Mouse (Mus musculus): ENCODE results near the gene Cd300lg. TPM values are rescaled to one million over a fixed set of nuclear protein-coding genes. Genes with fewer than 3 reads are reported as not detected.

Cd300lg gene
- total and polyA plus RNA-seq, 3 experiments = not detected

DNA sequence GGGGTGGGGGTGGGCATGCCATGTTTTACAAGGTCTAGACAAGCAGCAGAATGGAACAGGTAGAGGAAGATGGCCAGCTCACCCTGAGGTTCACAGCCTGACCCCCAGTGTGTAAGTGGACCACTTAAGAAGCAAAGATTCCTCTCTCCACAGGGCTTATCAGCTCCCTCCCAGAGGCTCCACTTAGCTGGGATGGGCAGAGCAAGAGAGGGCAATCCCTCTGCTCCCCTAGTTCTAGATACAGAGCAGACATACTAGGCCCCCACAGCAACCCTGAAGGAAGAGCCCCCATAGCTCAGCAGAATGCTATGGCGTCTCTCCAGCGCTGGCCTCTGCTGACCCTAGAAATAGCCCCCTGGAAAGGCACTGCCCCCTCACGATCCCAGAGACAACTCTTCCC lies 54.4 kb downstream of the Cd300lg start:
- Histone ChIP-seq H3K4me3 (replicated peaks in 1 of 3; ENCODE audit: low read depth in 2 of 3, low read length in 2 of 3, poor library complexity in 1 of 3) (no peak overlapping the region), H3K27me3 (replicated peaks) (peaks cover 95% of the 10 kb centered on the region), H3K79me2 (replicated peaks; ENCODE audit: control insufficient read depth, extremely low read depth, insufficient read depth, poor library complexity, severe bottlenecking) (no peaks in the 10 kb centered on the region), H3K36me3 (replicated peaks in 1 of 2; ENCODE audit: control insufficient read depth in 1 of 2, insufficient read depth in 1 of 2, low read length in 1 of 2) (no peaks in the 10 kb centered on the region), H3K4me2 (ENCODE audit: insufficient read depth, low read depth, poor library complexity, severe bottlenecking) (no peak overlapping the region), H3K9ac (ENCODE audit: insufficient read depth, low read depth) (no peak overlapping the region), H3K4me1 (ENCODE audit: control insufficient read depth in 1 of 2, insufficient read depth in 2 of 2) (peaks cover 8 to 10% of the 10 kb centered on the region in 2 experiments), H3K27ac (ENCODE audit: insufficient read depth, low read depth) (no peak overlapping the region), H3K9me3 (replicated peaks; ENCODE audit: low read length) (no peaks in the 10 kb centered on the region)
- no peak for DNase-seq (ENCODE audit: extremely low read depth)
- dilution Hi-C loops (cut with MboI; ENCODE audit: extremely low pct_ligation_motif_present, extremely low pct_unique_long_range_greater_than_20kb, low sequenced_read_pairs) = no loop called here
- in situ Hi-C loops (cut with MboI; ENCODE audit: low pct_ligation_motif_present, low pct_unique_long_range_greater_than_20kb, low sequenced_read_pairs) = loop anchor here (5.0 kb wide), 1 partner anchor 33 kb away; no protein-coding TSS in a partner anchor
- no peak for TF ChIP-seq JUND (conservative IDR thresholded peaks at IDR 0.05; ENCODE audit: low read depth, low read length)
- no peak for TF ChIP-seq POLR2AphosphoS2 (IDR thresholded peaks at IDR 0.05; ENCODE audit: low read depth, low read length)
- no peak for TF ChIP-seq ELF1 (IDR thresholded peaks at IDR 0.05; ENCODE audit: low read depth, low read length)
- TF ChIP-seq EP300 (IDR thresholded peaks at IDR 0.05; ENCODE audit: low read length) = no peak
- no peak for TF ChIP-seq RAD21 (IDR thresholded peaks at IDR 0.05; ENCODE audit: low read depth, low read length)
- TF ChIP-seq RCOR1 (conservative IDR thresholded peaks at IDR 0.05; ENCODE audit: low read depth, low read length) = no peak
- TF ChIP-seq IRF4 (IDR thresholded peaks at IDR 0.05; ENCODE audit: low read depth, low read length) = no peak
- TF ChIP-seq E2F4 (IDR thresholded peaks at IDR 0.05; ENCODE audit: insufficient replicate concordance, low read depth, low read length) = no peak
- TF ChIP-seq MYC (IDR thresholded peaks at IDR 0.05; ENCODE audit: low read depth, low read length) = no peak

DNA sequence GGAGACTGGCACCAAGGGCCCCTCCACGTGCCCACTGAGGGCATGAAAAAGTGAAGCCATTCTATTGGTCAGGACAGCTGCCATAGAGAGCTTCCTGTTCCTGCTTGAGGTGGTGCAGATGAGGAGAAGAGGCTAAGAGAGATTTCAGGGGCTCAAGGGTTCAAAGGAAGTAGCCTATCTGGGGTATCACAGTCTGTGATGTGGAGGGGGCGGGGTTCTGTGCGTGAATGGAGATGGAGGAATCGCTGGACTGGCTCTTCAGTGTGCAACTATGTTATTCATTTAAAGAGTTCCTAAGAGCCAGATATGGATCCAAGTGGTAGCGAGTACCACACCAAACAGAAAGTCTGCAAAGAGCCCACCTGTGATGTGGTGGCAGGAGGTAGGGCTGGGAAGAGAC lies 55.1 kb downstream of the Cd300lg start:
- H3K4me3 ChIP-seq (replicated peaks in 1 of 3; ENCODE audit: low read depth in 2 of 3, low read length in 2 of 3, poor library complexity in 1 of 3) = no peak overlapping the region
- H3K27ac ChIP-seq (ENCODE audit: insufficient read depth, low read depth) = no peak overlapping the region
- H3K4me2 ChIP-seq (ENCODE audit: insufficient read depth, low read depth, poor library complexity, severe bottlenecking) = peak overlapping the region; percentile 52
- H3K27me3 ChIP-seq (replicated peaks) = peaks cover 97% of the 10 kb centered on the region
- dilution Hi-C loops (cut with MboI; ENCODE audit: extremely low pct_ligation_motif_present, extremely low pct_unique_long_range_greater_than_20kb, low sequenced_read_pairs) (no loop called here), in situ Hi-C loops (cut with MboI; ENCODE audit: low pct_ligation_motif_present, low pct_unique_long_range_greater_than_20kb, low sequenced_read_pairs) (loop anchor here (5.0 kb wide), 1 partner anchor 34 kb away; no protein-coding TSS in a partner anchor)
- H3K9me3 ChIP-seq (replicated peaks; ENCODE audit: low read length) = no peaks in the 10 kb centered on the region
- H3K9ac ChIP-seq (ENCODE audit: insufficient read depth, low read depth) = no peak overlapping the region
- peaks cover 8 to 13% of the 10 kb centered on the region in 2 experiments for H3K4me1 ChIP-seq (ENCODE audit: control insufficient read depth in 1 of 2, insufficient read depth in 2 of 2)
- H3K36me3 ChIP-seq (replicated peaks in 1 of 2; ENCODE audit: control insufficient read depth in 1 of 2, insufficient read depth in 1 of 2, low read length in 1 of 2) = no peaks in the 10 kb centered on the region
- TF ChIP-seq JUN (IDR thresholded peaks at IDR 0.05; ENCODE audit: insufficient read depth, low read depth, low read length) (no peak), MAZ (IDR thresholded peaks at IDR 0.05; ENCODE audit: low read depth, low read length) (no peak), ZNF384 (IDR thresholded peaks at IDR 0.05; ENCODE audit: low read depth, low read length) (no peak), KAT2A (IDR thresholded peaks at IDR 0.05; ENCODE audit: insufficient replicate concordance, low read length) (no peak), MEF2A (IDR thresholded peaks at IDR 0.05; ENCODE audit: borderline replicate concordance, low read depth, low read length) (no peak), MAX (IDR thresholded peaks at IDR 0.05; ENCODE audit: low read length) (no peak), NELFE (IDR thresholded peaks at IDR 0.05; ENCODE audit: low read depth, low read length) (0 out of 2 replicates have a peak, but pooled peaks have one; percentile 1), SMC3 (IDR thresholded peaks at IDR 0.05; ENCODE audit: low read depth, low read length) (no peak), ZKSCAN1 (IDR thresholded peaks at IDR 0.05; ENCODE audit: borderline replicate concordance, low read depth, low read length) (no peak), IRF4 (IDR thresholded peaks at IDR 0.05; ENCODE audit: low read depth, low read length) (no peak), ELF1 (IDR thresholded peaks at IDR 0.05; ENCODE audit: low read depth, low read length) (0 out of 2 replicates have a peak, but pooled peaks have one; percentile 16)
- DNase-seq (ENCODE audit: extremely low read depth) = no peak
- H3K79me2 ChIP-seq (replicated peaks; ENCODE audit: control insufficient read depth, extremely low read depth, insufficient read depth, poor library complexity, severe bottlenecking) = no peaks in the 10 kb centered on the region
